Mouse (Mus musculus): ENCODE measurements around the gene Mpz.
"Not testable (repeated sequence)": the region's sequence is repeated elsewhere in the genome, so short reads cannot be mapped to it uniquely, and the experiment has no call there.

DNA sequence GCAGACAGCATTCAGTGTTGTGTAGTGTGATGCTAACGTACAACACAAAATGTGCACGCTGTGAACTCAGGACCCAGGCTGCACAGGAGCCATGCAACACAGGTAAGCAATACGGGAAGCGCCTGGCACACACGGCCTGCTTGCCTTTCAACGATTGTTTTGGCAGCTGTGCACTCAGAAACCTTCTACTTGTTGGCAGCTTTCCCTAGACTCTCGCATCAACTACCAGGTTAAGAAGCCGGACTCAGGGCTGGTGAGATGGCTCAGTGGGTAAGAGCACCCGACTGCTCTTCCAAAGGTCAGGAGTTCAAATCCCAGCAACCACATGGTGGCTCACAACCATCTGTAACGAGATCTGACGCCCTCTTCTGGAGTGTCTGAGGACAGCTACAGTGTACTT lies 7.5 kb upstream of the Mpz start:
- TF ChIP-seq CTCF, EP300 (IDR thresholded peaks at IDR 0.05; ENCODE audit: low read depth): not testable (repeated sequence)

Data from liver, postnatal 0 days (tissue).